Mouse (Mus musculus) adrenal gland, adult 18-20 months (tissue): ENCODE results near the gene Parvb. TPM values are rescaled to one million over a fixed set of nuclear protein-coding genes. Genes with fewer than 3 reads are reported as not detected.

ENCODE experiments used
- DNase-seq, 2 experiments: peaks; one replicate each; pipeline ENCODE4 v3.0.0; 2021 to 2022; ENCODE audit warnings: low spot score in 2 of 2
- total RNA-seq, 2 experiments: library from RNA; stranded (reverse); gene quantifications; 1 replicate in 1 of 2; 2 replicates in 1 of 2; pipeline ENCODE4 v1.2.3; 2021

Gene Parvb
- total RNA-seq, 2 experiments from 2014 or later = 15.6 to 24.9 TPM

GRCm38 (mm10) chr15:84319393-84319792 lies 87.5 kb downstream of the Parvb start:
- DNase-seq = no peak

- no peak for DNase-seq
Measured at GRCm38 (mm10) chr15:84321544-84322174, 89.8 kb downstream of the Parvb start.

GRCm38 (mm10) chr15:84323966-84324869 lies 92.4 kb downstream of the Parvb start, which contains the start of gene Parvg:
Parvg (plus strand) TSS chr15:84324026.
- no peak for DNase-seq

GRCm38 (mm10) chr15:84324870-84325553 lies 93.2 kb downstream of the Parvb start:
- no peak for DNase-seq

GRCm38 (mm10) chr15:84325736-84326135 lies 93.9 kb downstream of the Parvb start:
- DNase-seq = no peak

- DNase-seq = no peak
Measured at GRCm38 (mm10) chr15:84328870-84329269, 97.0 kb downstream of the Parvb start.

GRCm38 (mm10) chr15:84329940-84330339 lies 98.1 kb downstream of the Parvb start:
- DNase-seq = no peak

- no peak for DNase-seq
Measured at GRCm38 (mm10) chr15:84331066-84331612, 99.3 kb downstream of the Parvb start.

GRCm38 (mm10) chr15:84336281-84336817 lies 104.5 kb downstream of the Parvb start:
- DNase-seq = no peak

GRCm38 (mm10) chr15:84337599-84337998 lies 105.8 kb downstream of the Parvb start:
- no peak for DNase-seq

GRCm38 (mm10) chr15:84340926-84341325 lies 109.1 kb downstream of the Parvb start:
- DNase-seq = no peak

- DNase-seq = no peak
Measured at GRCm38 (mm10) chr15:84348769-84349168, 116.9 kb downstream of the Parvb start.

- DNase-seq = no peak
Measured at GRCm38 (mm10) chr15:84349915-84350738, 118.3 kb downstream of the Parvb start.

GRCm38 (mm10) chr15:84351342-84351741 lies 119.5 kb downstream of the Parvb start:
- DNase-seq = no peak

- no peak for DNase-seq
Measured at GRCm38 (mm10) chr15:84351915-84352844, 120.3 kb downstream of the Parvb start.

GRCm38 (mm10) chr15:84355081-84355480 lies 123.2 kb downstream of the Parvb start:
- DNase-seq = no peak

GRCm38 (mm10) chr15:84364746-84365145 lies 132.9 kb downstream of the Parvb start:
- DNase-seq = no peak
